Mouse (Mus musculus): ENCODE measurements around the gene Glb1l. TPM values are rescaled to one million over a fixed set of nuclear protein-coding genes. Genes with fewer than 3 reads are reported as not detected.

Gene Glb1l
- polyA plus RNA-seq, 1 experiment from 2014 or later, result 34.4 TPM

GRCm38 (mm10) chr1:75222926-75223325 lies 12.3 kb upstream of the Glb1l start:
- no peak overlapping the region for H3K4me2 ChIP-seq (replicated peaks; ENCODE audit: low read depth, low read length)
- WGBS, result 80% methylated on average over 6 of the region's 6 CpGs
- H3K9me3 ChIP-seq (ENCODE audit: control insufficient read depth, low read length), result no peaks in the 10 kb centered on the region
- no peak overlapping the region for H3K4me3 ChIP-seq (ENCODE audit: low read length)
- H3K27me3 ChIP-seq (ENCODE audit: control insufficient read depth, insufficient read depth, low read length), result peaks cover 28% of the 10 kb centered on the region
- no peaks in the 10 kb centered on the region for H3K36me3 ChIP-seq (ENCODE audit: control insufficient read depth, insufficient read depth, low read length)
- H3K9ac ChIP-seq (ENCODE audit: low read depth, low read length), result no peak overlapping the region
- no peak overlapping the region for H3K27ac ChIP-seq (ENCODE audit: low read depth, low read length)
- no peak for ATAC-seq (ENCODE audit: low FRiP score, low TSS enrichment)
- H3K4me1 ChIP-seq (ENCODE audit: control insufficient read depth, insufficient read depth, low read length), result peaks cover 5% of the 10 kb centered on the region; the same call in 1 of the 2 replicates

GRCm38 (mm10) chr1:75221538-75221937 lies 10.9 kb upstream of the Glb1l start:
- Histone ChIP-seq H3K36me3 (ENCODE audit: control insufficient read depth, insufficient read depth, low read length) (no peaks in the 10 kb centered on the region), H3K4me1 (ENCODE audit: control insufficient read depth, insufficient read depth, low read length) (peaks cover 5% of the 10 kb centered on the region; the same call in 1 of the 2 replicates), H3K4me2 (replicated peaks; ENCODE audit: low read depth, low read length) (no peak overlapping the region), H3K9ac (ENCODE audit: low read depth, low read length) (no peak overlapping the region), H3K4me3 (ENCODE audit: low read length) (no peak overlapping the region), H3K27ac (ENCODE audit: low read depth, low read length) (no peak overlapping the region), H3K9me3 (ENCODE audit: control insufficient read depth, low read length) (no peaks in the 10 kb centered on the region), H3K27me3 (ENCODE audit: control insufficient read depth, insufficient read depth, low read length) (peaks cover 29% of the 10 kb centered on the region)
- ATAC-seq (ENCODE audit: low FRiP score, low TSS enrichment), result no peak
- WGBS, result 78% methylated on average over 3 of the region's 3 CpGs

GRCm38 (mm10) chr1:75219531-75219930 lies 8.9 kb upstream of the Glb1l start, which contains the start of gene Tuba4a:
Gene Tuba4a, minus strand, starts transcription at chr1:75219865.
- peaks cover 7% of the 10 kb centered on the region; the same call in 1 of the 2 replicates for H3K36me3 ChIP-seq (ENCODE audit: control insufficient read depth, insufficient read depth, low read length)
- no peak within 1 kb of the TSS for H3K27ac ChIP-seq (ENCODE audit: low read depth, low read length)
- under 1% methylated on average over 34 of the region's 34 CpGs for WGBS
- H3K9me3 ChIP-seq (ENCODE audit: control insufficient read depth, low read length), result no peaks in the 10 kb centered on the region
- H3K4me2 ChIP-seq (replicated peaks; ENCODE audit: low read depth, low read length), result peak within 1 kb of the TSS; percentile 99
- H3K27me3 ChIP-seq (ENCODE audit: control insufficient read depth, insufficient read depth, low read length), result peaks cover 29% of the 10 kb centered on the region
- ATAC-seq (ENCODE audit: low FRiP score, low TSS enrichment), result peak; percentile 36
- H3K4me3 ChIP-seq (ENCODE audit: low read length), result peak within 1 kb of the TSS; percentile 57
- peaks cover 5% of the 10 kb centered on the region; the same call in 1 of the 2 replicates for H3K4me1 ChIP-seq (ENCODE audit: control insufficient read depth, insufficient read depth, low read length)
- peak within 1 kb of the TSS; percentile 54 for H3K9ac ChIP-seq (ENCODE audit: low read depth, low read length)

- Histone ChIP-seq H3K27me3 (ENCODE audit: control insufficient read depth, insufficient read depth, low read length) (peaks cover 29% of the 10 kb centered on the region), H3K9me3 (ENCODE audit: control insufficient read depth, low read length) (no peaks in the 10 kb centered on the region), H3K4me1 (ENCODE audit: control insufficient read depth, insufficient read depth, low read length) (peaks cover 5% of the 10 kb centered on the region), H3K4me3 (ENCODE audit: low read length) (peak overlapping the region; percentile 57), H3K36me3 (ENCODE audit: control insufficient read depth, insufficient read depth, low read length) (peaks cover 12% of the 10 kb centered on the region; the same call in 1 of the 2 replicates), H3K27ac (ENCODE audit: low read depth, low read length) (no peak overlapping the region), H3K4me2 (replicated peaks; ENCODE audit: low read depth, low read length) (peak overlapping the region; percentile 99), H3K9ac (ENCODE audit: low read depth, low read length) (peak overlapping the region; percentile 54)
- WGBS, result 0% methylated on average over 24 of the region's 24 CpGs
- ATAC-seq (ENCODE audit: low FRiP score, low TSS enrichment), result peak; percentile 84
Measured at GRCm38 (mm10) chr1:75219078-75219477, 8.5 kb upstream of the Glb1l start.

GRCm38 (mm10) chr1:75218227-75219001 lies 7.8 kb upstream of the Glb1l start:
- peaks cover 29% of the 10 kb centered on the region for H3K27me3 ChIP-seq (ENCODE audit: control insufficient read depth, insufficient read depth, low read length)
- under 1% methylated on average over 38 of the region's 38 CpGs for WGBS
- ATAC-seq (ENCODE audit: low FRiP score, low TSS enrichment), result peak; percentile 40
- peaks cover 19% of the 10 kb centered on the region for H3K36me3 ChIP-seq (ENCODE audit: control insufficient read depth, insufficient read depth, low read length)
- H3K4me3 ChIP-seq (ENCODE audit: low read length), result peak overlapping the region; percentile 57
- H3K4me2 ChIP-seq (replicated peaks; ENCODE audit: low read depth, low read length), result peak overlapping the region; percentile 99
- no peak overlapping the region for H3K27ac ChIP-seq (ENCODE audit: low read depth, low read length)
- peaks cover 8% of the 10 kb centered on the region for H3K4me1 ChIP-seq (ENCODE audit: control insufficient read depth, insufficient read depth, low read length)
- H3K9ac ChIP-seq (ENCODE audit: low read depth, low read length), result peak overlapping the region; percentile 54
- no peaks in the 10 kb centered on the region for H3K9me3 ChIP-seq (ENCODE audit: control insufficient read depth, low read length)

GRCm38 (mm10) chr1:75217893-75218226 lies 7.2 kb upstream of the Glb1l start:
- H3K4me1 ChIP-seq (ENCODE audit: control insufficient read depth, insufficient read depth, low read length), result peaks cover 9% of the 10 kb centered on the region
- no peak for ATAC-seq (ENCODE audit: low FRiP score, low TSS enrichment)
- no peak overlapping the region for H3K27ac ChIP-seq (ENCODE audit: low read depth, low read length)
- H3K4me2 ChIP-seq (replicated peaks; ENCODE audit: low read depth, low read length), result peak overlapping the region; percentile 99
- peaks cover 29% of the 10 kb centered on the region for H3K27me3 ChIP-seq (ENCODE audit: control insufficient read depth, insufficient read depth, low read length)
- 4% methylated on average over 6 of the region's 6 CpGs for WGBS
- no peaks in the 10 kb centered on the region for H3K9me3 ChIP-seq (ENCODE audit: control insufficient read depth, low read length)
- H3K36me3 ChIP-seq (ENCODE audit: control insufficient read depth, insufficient read depth, low read length), result peaks cover 24% of the 10 kb centered on the region
- peak overlapping the region; percentile 54; the same call in 1 of the 2 replicates for H3K9ac ChIP-seq (ENCODE audit: low read depth, low read length)
- peak overlapping the region; percentile 57 for H3K4me3 ChIP-seq (ENCODE audit: low read length)

GRCm38 (mm10) chr1:75216797-75217585 lies 6.4 kb upstream of the Glb1l start:
- no peak overlapping the region for H3K4me2 ChIP-seq (replicated peaks; ENCODE audit: low read depth, low read length)
- H3K9me3 ChIP-seq (ENCODE audit: control insufficient read depth, low read length), result no peaks in the 10 kb centered on the region
- H3K4me3 ChIP-seq (ENCODE audit: low read length), result no peak overlapping the region
- peaks cover 29% of the 10 kb centered on the region for H3K27me3 ChIP-seq (ENCODE audit: control insufficient read depth, insufficient read depth, low read length)
- 76% methylated on average over 13 of the region's 13 CpGs for WGBS
- no peak for ATAC-seq (ENCODE audit: low FRiP score, low TSS enrichment)
- H3K9ac ChIP-seq (ENCODE audit: low read depth, low read length), result no peak overlapping the region
- peaks cover 31% of the 10 kb centered on the region for H3K36me3 ChIP-seq (ENCODE audit: control insufficient read depth, insufficient read depth, low read length)
- no peak overlapping the region for H3K27ac ChIP-seq (ENCODE audit: low read depth, low read length)
- H3K4me1 ChIP-seq (ENCODE audit: control insufficient read depth, insufficient read depth, low read length), result peaks cover 15% of the 10 kb centered on the region

- Histone ChIP-seq H3K4me2 (replicated peaks; ENCODE audit: low read depth, low read length) (no peak overlapping the region), H3K9ac (ENCODE audit: low read depth, low read length) (no peak overlapping the region), H3K4me1 (ENCODE audit: control insufficient read depth, insufficient read depth, low read length) (peaks cover 22% of the 10 kb centered on the region), H3K27ac (ENCODE audit: low read depth, low read length) (no peak overlapping the region), H3K9me3 (ENCODE audit: control insufficient read depth, low read length) (no peaks in the 10 kb centered on the region), H3K36me3 (ENCODE audit: control insufficient read depth, insufficient read depth, low read length) (peaks cover 34% of the 10 kb centered on the region), H3K27me3 (ENCODE audit: control insufficient read depth, insufficient read depth, low read length) (peaks cover 28% of the 10 kb centered on the region), H3K4me3 (ENCODE audit: low read length) (no peak overlapping the region)
- no peak for ATAC-seq (ENCODE audit: low FRiP score, low TSS enrichment)
- WGBS, result 96% methylated on average over 9 of the region's 9 CpGs
Measured at GRCm38 (mm10) chr1:75215785-75216184, 5.2 kb upstream of the Glb1l start.

- Histone ChIP-seq H3K4me2 (replicated peaks; ENCODE audit: low read depth, low read length) (no peak overlapping the region), H3K9ac (ENCODE audit: low read depth, low read length) (no peak overlapping the region), H3K27ac (ENCODE audit: low read depth, low read length) (peak overlapping the region; percentile 79), H3K36me3 (ENCODE audit: control insufficient read depth, insufficient read depth, low read length) (peaks cover 34% of the 10 kb centered on the region), H3K27me3 (ENCODE audit: control insufficient read depth, insufficient read depth, low read length) (peaks cover 19% of the 10 kb centered on the region), H3K4me3 (ENCODE audit: low read length) (no peak overlapping the region), H3K4me1 (ENCODE audit: control insufficient read depth, insufficient read depth, low read length) (peaks cover 27% of the 10 kb centered on the region), H3K9me3 (ENCODE audit: control insufficient read depth, low read length) (no peaks in the 10 kb centered on the region)
- ATAC-seq (ENCODE audit: low FRiP score, low TSS enrichment), result no peak
- 57% methylated on average over 5 of the region's 5 CpGs for WGBS
Measured at GRCm38 (mm10) chr1:75214886-75215285, 4.3 kb upstream of the Glb1l start.
